Mouse (Mus musculus): ENCODE measurements around the gene Commd1. TPM values are rescaled to one million over a fixed set of nuclear protein-coding genes. Genes with fewer than 3 reads are reported as not detected.
A peak's percentile ranks its signal among the peaks of the same experiment; 100 is the strongest.

Commd1 gene
- polyA plus RNA-seq, 1 experiment from 2014 or later, result 217 TPM

DNA sequence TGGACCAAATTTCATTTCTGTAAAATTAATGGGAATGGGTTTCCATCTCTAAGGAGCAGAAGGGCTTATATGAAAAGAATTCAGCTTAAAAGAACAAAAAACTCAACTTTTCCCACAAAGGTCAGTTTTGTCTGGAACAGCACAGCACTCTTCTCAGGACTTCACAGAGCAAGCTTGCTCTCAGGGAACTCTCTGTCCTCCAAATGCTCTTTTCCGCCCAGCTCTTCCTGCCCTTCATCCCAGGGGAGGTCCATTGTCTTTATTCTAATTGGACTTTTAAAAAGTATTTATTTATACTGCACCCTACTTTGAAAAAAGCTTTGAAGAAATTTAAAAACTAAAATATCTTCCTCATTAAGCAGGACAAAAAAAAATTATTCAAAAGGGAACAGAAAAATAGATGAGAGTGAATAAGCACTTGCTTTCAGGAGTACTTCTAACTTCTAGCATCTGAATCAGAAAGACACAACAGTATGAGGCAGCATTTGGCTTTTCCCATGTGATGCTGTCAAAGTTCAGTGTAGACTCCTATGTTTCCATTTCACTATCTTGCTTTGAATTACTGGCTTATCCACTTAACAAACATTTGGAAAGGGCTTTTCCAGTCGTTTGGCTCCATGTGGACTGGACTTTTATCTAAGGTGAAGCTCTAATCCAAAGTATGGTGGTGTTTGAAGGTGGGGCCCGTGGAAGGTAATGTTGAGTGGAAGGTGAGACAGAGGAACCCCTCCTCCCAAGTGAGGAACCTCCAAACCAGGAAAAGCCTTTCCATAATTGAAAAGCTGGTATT, 101.6 kb downstream of the Commd1 start:
- Histone ChIP-seq H3K4me1 (ENCODE audit: insufficient read depth, low read depth, low read length) (no peaks in the 10 kb centered on the region), H3K27me3 (replicated peaks; ENCODE audit: insufficient read depth, low read length) (no peaks in the 10 kb centered on the region), H3K36me3 (ENCODE audit: insufficient read depth, low read length) (no peaks in the 10 kb centered on the region), H3K27ac (ENCODE audit: low read length) (no peak overlapping the region), H3K9ac (replicated peaks; ENCODE audit: low read depth) (no peak overlapping the region), H3K4me3 (ENCODE audit: low read depth, low read length) (no peak overlapping the region), H3K4me2 (replicated peaks; ENCODE audit: low read depth, low read length) (no peak overlapping the region), H3K9me3 (ENCODE audit: low read length) (no peaks in the 10 kb centered on the region)
- DNase-seq (ENCODE audit: low spot score) (no peak), ATAC-seq (no peak)
- TF ChIP-seq CTCF (IDR thresholded peaks at IDR 0.05) (no peak), EP300 (IDR thresholded peaks at IDR 0.05) (no peak)
- 53% methylated on average over 3 of the region's 3 CpGs for WGBS

DNA sequence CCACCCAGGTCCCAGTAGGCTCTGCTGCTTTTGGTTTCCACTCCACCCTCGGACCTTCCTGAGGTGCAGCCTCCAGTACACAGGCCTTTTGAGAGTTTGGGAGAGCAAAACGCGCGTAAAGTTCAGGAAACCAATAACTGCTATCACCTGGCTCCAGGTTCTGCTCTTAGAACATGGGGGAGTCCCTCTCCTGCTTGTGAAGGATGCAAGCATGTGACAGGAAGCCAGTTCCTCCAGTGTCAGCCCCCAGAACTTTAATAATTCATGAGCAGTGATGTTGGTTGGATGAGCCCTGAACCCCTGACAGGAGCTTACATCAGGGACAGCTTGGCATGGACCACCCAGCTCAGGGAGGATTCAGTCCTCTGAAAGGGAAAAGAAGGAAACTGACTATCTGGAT, 102.5 kb downstream of the Commd1 start:
- H3K36me3 ChIP-seq (ENCODE audit: insufficient read depth, low read length), result no peaks in the 10 kb centered on the region
- H3K27ac ChIP-seq (ENCODE audit: low read length), result no peak overlapping the region
- ATAC-seq, result no peak
- no peaks in the 10 kb centered on the region for H3K9me3 ChIP-seq (ENCODE audit: low read length)
- no peaks in the 10 kb centered on the region for H3K27me3 ChIP-seq (replicated peaks; ENCODE audit: insufficient read depth, low read length)
- 60% methylated on average over 4 of the region's 4 CpGs for WGBS
- H3K4me1 ChIP-seq (ENCODE audit: insufficient read depth, low read depth, low read length), result no peaks in the 10 kb centered on the region
- TF ChIP-seq EP300 (IDR thresholded peaks at IDR 0.05), result no peak
- TF ChIP-seq CTCF (IDR thresholded peaks at IDR 0.05), result no peak
- H3K9ac ChIP-seq (replicated peaks; ENCODE audit: low read depth), result no peak overlapping the region
- no peak overlapping the region for H3K4me3 ChIP-seq (ENCODE audit: low read depth, low read length)
- H3K4me2 ChIP-seq (replicated peaks; ENCODE audit: low read depth, low read length), result no peak overlapping the region
- no peak for DNase-seq (ENCODE audit: low spot score)

DNA sequence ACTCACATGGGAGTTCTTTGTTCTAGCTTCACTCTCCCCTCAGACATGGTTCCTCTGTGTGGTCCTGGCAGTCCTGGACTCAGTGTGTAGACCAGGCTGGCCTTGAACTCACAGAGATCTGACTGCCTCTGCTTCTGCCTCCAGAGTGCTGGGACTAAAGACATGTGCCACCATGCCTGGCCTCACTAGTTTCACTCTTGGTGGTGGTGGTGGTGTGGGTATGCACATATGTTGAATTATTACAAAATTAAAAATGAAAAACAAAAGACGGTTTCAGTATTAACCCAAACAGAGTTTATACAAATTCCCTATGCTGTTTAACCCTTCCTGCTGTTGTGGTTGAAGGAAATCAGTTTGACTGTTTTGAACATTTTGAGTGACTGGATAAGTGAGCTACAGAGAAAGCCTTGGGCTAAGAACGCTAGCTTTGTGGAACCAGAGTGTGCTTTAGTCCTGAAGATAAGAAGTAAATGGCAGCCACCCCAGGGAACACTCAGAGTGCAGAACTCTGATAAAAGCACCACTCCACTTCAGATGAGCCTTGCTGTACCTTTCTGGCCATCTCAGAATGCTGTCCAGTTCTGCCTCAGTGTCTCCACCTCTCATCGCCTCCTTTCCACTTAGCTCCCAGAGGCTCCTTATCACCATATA, 105.4 kb downstream of the Commd1 start:
- Histone ChIP-seq H3K36me3 (ENCODE audit: insufficient read depth, low read length) (no peaks in the 10 kb centered on the region), H3K9ac (replicated peaks; ENCODE audit: low read depth) (no peak overlapping the region), H3K27ac (ENCODE audit: low read length) (no peak overlapping the region), H3K4me2 (replicated peaks; ENCODE audit: low read depth, low read length) (no peak overlapping the region), H3K27me3 (replicated peaks; ENCODE audit: insufficient read depth, low read length) (no peaks in the 10 kb centered on the region), H3K4me1 (ENCODE audit: insufficient read depth, low read depth, low read length) (peaks cover 16% of the 10 kb centered on the region; the same call in 1 of the 2 replicates), H3K9me3 (ENCODE audit: low read length) (no peaks in the 10 kb centered on the region), H3K4me3 (ENCODE audit: low read depth, low read length) (no peak overlapping the region)
- no peak for TF ChIP-seq EP300 (IDR thresholded peaks at IDR 0.05)
- no peak for TF ChIP-seq CTCF (IDR thresholded peaks at IDR 0.05)
- DNase-seq (ENCODE audit: low spot score) (no peak), ATAC-seq (no peak)
- WGBS, result 67% methylated on average over 3 of the region's 3 CpGs

DNA sequence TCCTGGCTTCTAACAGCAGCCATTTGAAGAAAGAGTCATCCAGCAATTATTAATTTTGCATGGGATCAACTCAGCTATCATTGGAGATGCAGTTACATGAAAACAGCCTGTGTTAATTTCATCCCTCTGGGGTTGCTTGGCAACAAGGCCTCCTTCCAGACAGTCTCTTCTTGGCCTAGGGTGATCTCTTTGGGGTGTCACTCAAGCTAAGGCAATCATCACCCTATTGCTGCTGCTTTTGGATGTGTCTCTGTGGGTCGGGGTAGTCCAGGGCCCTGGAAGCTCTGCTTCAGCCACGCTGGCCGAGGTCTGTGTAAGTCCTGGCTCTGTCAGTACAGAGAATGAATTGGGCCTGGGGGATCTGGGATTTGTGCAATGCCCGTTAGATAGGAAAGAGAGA, 106.9 kb downstream of the Commd1 start:
- WGBS, result 83% methylated on average over 4 of the region's 4 CpGs
- no peak overlapping the region for H3K9ac ChIP-seq (replicated peaks; ENCODE audit: low read depth)
- TF ChIP-seq EP300 (IDR thresholded peaks at IDR 0.05) (no peak), CTCF (IDR thresholded peaks at IDR 0.05) (no peak)
- no peak overlapping the region for H3K4me2 ChIP-seq (replicated peaks; ENCODE audit: low read depth, low read length)
- no peaks in the 10 kb centered on the region for H3K36me3 ChIP-seq (ENCODE audit: insufficient read depth, low read length)
- H3K27me3 ChIP-seq (replicated peaks; ENCODE audit: insufficient read depth, low read length), result no peaks in the 10 kb centered on the region
- no peaks in the 10 kb centered on the region for H3K9me3 ChIP-seq (ENCODE audit: low read length)
- peaks cover 16% of the 10 kb centered on the region; the same call in 1 of the 2 replicates for H3K4me1 ChIP-seq (ENCODE audit: insufficient read depth, low read depth, low read length)
- DNase-seq (ENCODE audit: low spot score) (no peak), ATAC-seq (no peak)
- H3K27ac ChIP-seq (ENCODE audit: low read length), result no peak overlapping the region
- H3K4me3 ChIP-seq (ENCODE audit: low read depth, low read length), result no peak overlapping the region

DNA sequence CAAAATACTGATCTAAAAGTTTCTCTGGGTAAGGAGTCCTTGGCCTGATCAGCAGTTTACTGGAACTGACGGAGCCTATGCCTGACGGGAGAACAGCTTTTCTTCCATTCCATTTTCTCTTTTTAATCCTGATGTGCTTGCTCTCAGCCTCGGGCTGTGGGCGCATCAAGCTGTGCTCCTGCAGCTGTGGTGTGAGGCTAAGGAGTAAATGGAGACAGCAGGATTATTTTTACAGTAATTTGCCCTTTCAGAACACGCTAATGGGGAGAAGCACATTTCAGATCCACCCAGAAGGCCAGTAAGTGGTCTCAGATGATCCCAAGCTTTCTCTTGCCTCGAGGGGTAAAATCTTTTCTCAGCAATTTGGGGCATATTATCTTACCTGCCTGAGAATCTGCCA, 107.4 kb downstream of the Commd1 start:
- 84% methylated on average over 6 of the region's 6 CpGs for WGBS
- no peaks in the 10 kb centered on the region for H3K27me3 ChIP-seq (replicated peaks; ENCODE audit: insufficient read depth, low read length)
- ATAC-seq, result no peak

DNA sequence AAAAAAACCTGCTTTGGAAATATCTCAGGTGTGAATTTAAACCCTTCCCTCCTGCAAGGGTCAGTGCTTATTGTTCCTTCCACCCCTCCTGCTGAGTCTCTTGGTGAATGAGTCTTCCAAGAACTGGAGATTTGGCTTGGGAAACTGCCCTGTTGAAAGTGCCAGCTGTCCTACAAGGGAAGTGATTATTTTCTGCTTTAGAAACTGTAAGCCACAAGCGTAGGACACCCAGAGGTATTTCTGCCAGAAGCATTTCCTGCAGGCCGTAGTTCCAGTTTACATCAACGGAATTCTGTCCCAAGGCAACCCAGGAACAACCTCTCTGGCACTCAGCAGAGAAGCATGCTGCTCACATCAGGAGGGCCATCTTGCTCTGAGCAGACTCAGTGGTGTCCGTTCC, 108.8 kb downstream of the Commd1 start:
- Histone ChIP-seq H3K4me1 (ENCODE audit: insufficient read depth, low read depth, low read length) (peaks cover 16% of the 10 kb centered on the region; the same call in 1 of the 2 replicates), H3K27ac (ENCODE audit: low read length) (0 out of 2 replicates have a peak overlapping the region, but pooled peaks have one; percentile 27), H3K4me2 (replicated peaks; ENCODE audit: low read depth, low read length) (no peak overlapping the region), H3K36me3 (ENCODE audit: insufficient read depth, low read length) (no peaks in the 10 kb centered on the region), H3K4me3 (ENCODE audit: low read depth, low read length) (no peak overlapping the region), H3K9ac (replicated peaks; ENCODE audit: low read depth) (no peak overlapping the region), H3K27me3 (replicated peaks; ENCODE audit: insufficient read depth, low read length) (no peaks in the 10 kb centered on the region), H3K9me3 (ENCODE audit: low read length) (no peaks in the 10 kb centered on the region)
- no peak for TF ChIP-seq CTCF (IDR thresholded peaks at IDR 0.05)
- no peak for TF ChIP-seq EP300 (IDR thresholded peaks at IDR 0.05)
- DNase-seq (ENCODE audit: low spot score), result peak; percentile 53
- peak; percentile 40 for ATAC-seq
- WGBS, result 38% methylated on average over 4 of the region's 4 CpGs

More for the DNA sequence above, 107.4 kb downstream of the Commd1 start:
- Histone ChIP-seq H3K4me3 (ENCODE audit: low read depth, low read length) (no peak overlapping the region), H3K9me3 (ENCODE audit: low read length) (no peaks in the 10 kb centered on the region), H3K9ac (replicated peaks; ENCODE audit: low read depth) (no peak overlapping the region), H3K4me2 (replicated peaks; ENCODE audit: low read depth, low read length) (no peak overlapping the region), H3K4me1 (ENCODE audit: insufficient read depth, low read depth, low read length) (peaks cover 16% of the 10 kb centered on the region; the same call in 1 of the 2 replicates), H3K36me3 (ENCODE audit: insufficient read depth, low read length) (no peaks in the 10 kb centered on the region), H3K27ac (ENCODE audit: low read length) (no peak overlapping the region)
- TF ChIP-seq CTCF (IDR thresholded peaks at IDR 0.05) (no peak), EP300 (IDR thresholded peaks at IDR 0.05) (no peak)
- no peak for DNase-seq (ENCODE audit: low spot score)

Measured in lung, postnatal 0 days (tissue).